Mouse (Mus musculus): ENCODE data around the gene Xdh.

The Xdh gene

DNA sequence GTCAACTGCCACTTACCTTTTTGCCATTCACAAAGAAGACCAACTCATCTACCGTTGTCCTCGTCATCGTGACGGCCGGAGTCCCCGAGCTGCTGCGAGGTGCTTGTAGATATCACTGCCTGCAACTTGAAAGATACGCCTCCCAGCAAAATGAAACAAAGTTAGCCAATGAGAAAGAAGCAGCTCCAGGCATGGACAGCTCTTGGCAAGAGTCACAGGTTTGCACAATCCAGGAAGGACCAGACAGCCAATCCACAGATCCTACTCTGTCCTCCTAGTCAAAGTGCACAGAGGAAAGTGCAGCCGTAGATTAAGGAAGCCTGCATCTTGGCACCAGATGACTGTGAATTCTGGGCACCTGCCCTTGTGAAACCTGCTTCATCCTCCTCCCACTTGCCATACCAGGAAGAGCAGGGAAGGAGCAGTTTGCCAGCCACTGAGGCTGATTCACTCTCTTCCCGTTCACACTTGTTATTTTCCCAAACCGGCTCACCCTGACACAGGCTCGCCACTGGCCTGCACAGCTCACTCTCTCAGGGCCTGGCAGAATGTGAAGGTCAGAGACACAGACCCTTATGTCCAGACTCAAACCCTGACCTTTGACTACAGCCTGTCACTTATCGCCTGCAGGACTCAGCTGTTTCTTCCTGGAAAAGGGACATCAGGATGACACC is at the start of gene Xdh:
Xdh (minus strand) TSS at position 135 of the 674 bp plus-strand sequence.
- peak; percentile 17 to 40 for DNase-seq (ENCODE audit: low spot score in 2 of 2)

DNA sequence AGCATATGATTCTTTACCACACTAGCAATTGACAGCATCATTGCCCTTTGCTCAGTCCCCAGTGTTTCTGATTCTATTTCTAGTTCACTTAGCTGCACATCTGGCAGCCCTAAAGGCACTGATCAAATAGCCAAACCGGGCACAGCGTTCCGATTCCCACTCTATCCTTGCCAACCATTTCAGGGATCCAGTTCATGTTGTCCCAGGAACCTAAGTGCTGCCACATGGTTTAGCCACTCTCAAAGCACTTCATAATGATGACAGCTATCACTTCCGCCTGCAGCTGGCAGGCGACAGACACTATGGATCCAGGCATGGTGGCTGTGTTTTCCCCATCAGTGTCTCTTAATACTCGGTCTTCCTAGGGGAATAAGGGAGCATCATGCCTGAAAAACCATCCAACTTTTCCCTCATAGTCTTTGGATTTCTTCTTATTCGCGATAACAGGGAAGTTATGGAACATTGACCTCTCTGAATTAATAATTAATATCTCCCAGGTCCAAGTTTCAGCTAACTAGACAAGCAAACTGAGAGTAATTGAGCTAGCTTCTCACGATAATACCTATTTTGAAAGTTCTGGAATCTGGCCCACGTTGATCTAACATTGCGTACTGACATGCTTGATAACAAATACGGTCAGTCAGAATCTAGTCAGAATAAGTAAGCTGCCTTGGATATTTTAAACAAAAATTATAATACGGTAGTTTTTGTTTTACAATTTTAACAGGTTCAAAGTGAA is 46.1 kb upstream of the Xdh start:
- DNase-seq (ENCODE audit: low spot score in 2 of 2), result no peak

DNA sequence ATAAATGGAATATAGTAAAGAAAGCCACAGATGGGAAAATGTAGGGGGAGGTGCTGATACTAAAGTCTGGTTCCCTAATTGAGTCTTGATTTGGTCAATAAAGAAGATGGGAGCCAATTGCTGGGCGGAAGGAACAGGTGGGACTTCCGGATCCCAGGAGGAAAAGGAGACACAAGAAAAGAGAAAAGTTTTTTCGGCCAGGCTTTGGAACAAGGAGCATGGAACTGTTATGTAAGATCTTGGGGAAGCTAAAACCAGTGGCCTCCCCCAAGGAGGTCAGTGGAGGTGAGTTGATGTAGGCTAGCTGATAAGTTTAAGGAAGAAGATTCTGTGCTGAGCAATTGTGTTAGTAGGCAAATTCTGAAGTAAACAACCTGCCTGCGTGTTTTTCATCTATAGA is 41.3 kb upstream of the Xdh start:
- DNase-seq (ENCODE audit: low spot score in 2 of 2), result no peak

DNA sequence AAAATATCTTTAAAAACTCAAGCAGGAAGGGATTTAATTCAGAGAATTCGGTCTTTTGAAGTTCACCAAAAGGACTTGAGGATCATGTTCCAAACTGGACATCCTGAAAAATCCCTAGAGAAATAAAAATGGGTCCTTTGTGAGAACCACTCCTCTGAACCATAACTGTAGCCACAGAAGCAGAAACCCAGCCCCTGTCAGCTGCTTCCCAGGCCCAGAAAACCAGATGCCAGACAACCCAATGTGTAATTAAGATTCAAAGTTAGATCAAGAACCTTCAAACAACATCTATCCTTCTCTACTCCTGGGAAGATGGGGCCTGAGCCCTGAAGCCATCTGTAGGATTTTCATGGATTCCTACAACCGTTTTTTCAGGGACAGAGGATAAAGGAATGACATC is 36.6 kb upstream of the Xdh start:
- DNase-seq (ENCODE audit: low spot score in 2 of 2), result no peak

DNA sequence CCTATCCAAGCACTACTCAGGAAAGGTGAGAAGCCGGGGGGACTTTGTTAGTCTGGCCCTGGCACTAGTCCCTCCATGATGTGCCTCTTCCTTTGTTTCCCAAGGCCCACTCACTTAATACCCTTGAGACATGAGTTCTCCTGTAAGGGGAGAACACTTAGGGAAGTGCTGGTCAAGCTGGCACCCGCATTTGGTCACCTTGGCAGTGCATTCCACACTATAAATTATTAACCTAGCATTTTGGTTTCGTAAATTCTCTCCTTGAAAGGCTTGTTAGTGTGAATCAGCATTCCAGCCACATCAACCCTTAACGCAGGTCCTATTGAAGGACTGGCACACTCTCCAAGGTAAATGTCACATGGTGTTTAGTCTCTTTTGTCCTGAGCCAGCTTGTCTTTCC is 35.9 kb upstream of the Xdh start:
- DNase-seq (ENCODE audit: low spot score in 2 of 2), result no peak

DNA sequence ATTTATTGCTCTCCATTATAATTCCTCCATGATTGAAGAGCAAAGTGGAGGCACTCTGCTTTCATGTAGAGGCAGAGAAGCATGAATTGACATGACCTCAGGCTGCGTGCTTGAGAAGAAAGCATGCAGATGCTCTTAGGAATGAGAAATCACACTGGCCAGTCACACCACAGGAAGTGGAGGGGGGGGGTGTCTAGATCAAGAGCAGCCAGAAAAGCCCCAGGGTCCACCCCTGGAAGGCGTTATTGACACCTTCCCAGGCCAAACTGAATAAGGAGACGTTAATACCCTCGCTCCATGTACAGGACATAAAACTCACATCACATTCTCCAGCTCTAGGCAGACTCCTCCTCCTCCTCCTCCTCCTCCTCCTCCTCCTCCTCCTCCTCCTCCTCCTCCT is 34.5 kb upstream of the Xdh start:
- peak; percentile 1 to 41 for DNase-seq (ENCODE audit: low spot score in 2 of 2)

DNA sequence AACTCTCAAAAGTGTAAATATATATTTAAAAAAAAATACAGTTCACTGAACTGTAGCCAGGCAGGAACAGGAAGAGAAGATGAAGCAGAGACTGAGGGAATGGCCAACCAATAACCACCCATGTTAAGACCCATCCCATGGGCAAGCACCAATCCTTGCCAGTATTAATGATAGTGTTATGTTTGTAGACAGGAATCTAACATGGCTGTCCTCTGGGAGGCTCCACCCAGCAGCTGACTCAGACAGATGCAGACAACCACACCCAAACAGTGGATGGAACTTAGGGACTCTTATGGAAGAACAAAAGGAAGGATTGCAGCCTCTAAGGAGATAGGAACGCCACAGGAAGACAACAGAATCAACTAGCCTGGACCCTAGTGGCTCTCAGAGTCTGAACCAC is 32.9 kb upstream of the Xdh start:
- DNase-seq (ENCODE audit: low spot score in 2 of 2), result no peak

DNA sequence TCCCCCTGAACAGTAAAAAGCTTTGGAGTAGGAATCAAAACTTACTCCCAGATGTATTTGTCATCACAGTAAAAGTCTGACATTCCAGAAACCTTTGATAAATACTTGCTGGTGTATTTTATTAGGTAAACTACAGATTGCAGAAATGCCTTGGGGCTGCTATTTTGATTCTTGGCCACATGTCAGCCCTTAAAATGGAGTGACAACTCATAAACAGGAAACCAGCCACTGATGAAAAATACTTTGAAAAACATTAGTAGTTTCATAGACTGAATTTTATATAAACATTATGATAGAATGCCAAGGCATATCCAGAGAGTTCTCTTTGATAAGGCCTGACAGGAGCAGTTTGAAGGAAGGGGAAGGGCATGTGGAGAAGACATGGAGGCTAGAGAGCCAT is 26.1 kb upstream of the Xdh start:
- DNase-seq (ENCODE audit: low spot score in 2 of 2), result no peak

DNA sequence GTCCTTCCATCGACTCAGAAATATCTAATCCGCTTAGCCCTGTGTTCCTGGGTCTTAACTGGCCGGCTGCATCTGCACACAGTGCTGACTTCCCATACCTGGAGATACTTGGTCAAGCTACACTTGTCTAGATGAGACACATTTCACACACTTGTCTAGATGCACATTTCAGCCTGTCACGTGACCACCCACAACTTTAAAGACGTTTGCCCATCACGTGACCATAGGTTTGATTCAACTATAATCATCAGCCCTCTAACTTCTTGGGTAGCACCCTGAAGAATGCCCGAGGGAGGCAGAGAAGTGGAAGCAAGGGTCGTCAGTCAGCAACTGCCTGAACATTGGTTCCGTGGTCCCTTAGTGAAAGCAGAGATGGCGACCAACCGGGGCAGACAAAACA is 22.7 kb upstream of the Xdh start:
- no peak for DNase-seq (ENCODE audit: low spot score in 2 of 2)

DNA sequence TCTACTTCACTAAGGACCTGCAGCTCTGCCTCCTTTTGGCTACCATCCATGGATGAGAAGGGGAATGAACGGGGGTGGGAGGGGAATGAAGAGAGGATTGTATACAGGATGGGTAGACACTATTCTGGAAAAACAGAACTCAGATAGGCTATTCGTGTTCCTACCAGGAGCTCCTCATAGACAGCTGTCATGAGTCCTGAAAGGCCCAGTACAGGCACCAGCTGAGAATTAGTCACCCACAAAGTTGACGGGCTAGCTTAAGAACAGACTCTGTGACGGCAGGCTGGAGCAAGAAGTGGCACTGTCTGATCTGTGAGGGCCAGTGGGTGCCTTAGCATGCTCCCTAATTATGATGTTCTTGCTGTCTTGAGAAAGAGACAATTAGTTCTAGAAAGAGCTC is 21.3 kb upstream of the Xdh start:
- DNase-seq (ENCODE audit: low spot score in 2 of 2), result no peak

DNA sequence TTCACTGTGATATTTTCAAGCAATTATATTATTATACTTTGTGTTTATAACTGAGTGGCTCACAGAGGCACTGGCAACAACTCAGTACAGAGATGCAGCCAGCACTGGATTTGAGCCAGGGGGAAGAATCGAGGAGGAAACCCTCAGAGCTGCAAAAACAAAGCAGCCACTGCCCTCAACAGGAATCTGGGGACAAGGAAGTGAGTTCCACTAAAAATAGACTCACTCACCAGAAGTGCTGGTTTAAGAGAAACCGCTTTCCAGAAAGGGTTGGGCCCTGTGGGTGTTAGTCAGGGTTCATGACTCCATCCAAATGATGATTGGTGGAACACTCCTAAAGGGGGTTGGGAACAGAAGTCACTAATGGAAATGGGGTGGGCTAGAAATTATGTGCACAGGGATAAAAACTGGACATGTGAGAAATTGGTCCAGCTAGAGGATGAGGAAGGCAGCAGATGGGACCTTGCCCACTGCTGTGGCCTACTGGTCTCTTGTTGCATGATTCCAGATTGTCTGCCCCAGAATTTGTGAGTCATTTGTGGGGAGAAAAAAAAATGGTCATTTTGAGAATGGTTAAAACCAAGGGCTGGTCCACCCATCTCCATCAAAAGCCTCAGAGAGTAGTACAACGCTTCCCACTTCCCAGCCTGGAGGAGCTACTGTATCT is 20.5 kb upstream of the Xdh start:
- no peak for DNase-seq (ENCODE audit: low spot score in 2 of 2)

DNA sequence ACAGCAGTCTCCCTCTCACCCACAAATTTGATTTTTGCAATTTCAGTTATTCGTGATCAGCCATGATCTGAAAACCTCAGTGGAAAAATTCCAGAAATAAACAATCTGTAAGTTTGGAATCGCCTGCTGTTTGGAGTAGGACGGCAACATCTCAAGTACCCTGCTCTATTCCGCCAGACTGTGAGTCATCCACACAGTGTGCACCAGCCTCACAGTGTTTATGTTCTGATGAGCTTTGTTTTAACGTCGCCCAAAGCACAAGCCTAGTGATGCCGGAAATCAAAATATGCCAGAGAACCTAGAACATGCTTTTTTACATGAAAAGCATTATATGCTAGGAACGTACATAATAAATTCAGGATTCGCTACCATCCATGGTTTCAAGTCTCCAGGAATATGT is 14.9 kb upstream of the Xdh start:
- no peak for DNase-seq (ENCODE audit: low spot score in 2 of 2)

DNA sequence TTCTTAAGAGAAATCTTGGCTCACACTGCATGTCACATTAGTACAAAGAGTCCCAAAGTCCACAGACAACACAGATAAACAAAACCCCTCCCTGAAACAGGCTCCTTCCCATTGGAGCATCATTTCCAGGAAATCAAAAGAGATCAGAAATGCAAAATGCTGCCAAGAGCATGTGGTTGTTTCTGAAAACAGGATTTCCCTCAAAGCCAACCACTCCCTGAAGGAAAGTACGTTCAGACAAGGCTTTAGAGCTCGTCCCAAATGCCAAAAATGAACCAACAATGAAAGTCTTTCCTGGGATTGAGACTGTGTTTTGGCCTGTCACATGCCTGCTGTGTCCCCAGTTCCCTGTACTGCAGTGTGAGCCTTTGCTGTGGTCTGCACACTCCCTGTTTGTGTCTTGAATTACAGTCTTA is 12.6 kb upstream of the Xdh start:
- no peak for DNase-seq (ENCODE audit: low spot score in 2 of 2)

DNA sequence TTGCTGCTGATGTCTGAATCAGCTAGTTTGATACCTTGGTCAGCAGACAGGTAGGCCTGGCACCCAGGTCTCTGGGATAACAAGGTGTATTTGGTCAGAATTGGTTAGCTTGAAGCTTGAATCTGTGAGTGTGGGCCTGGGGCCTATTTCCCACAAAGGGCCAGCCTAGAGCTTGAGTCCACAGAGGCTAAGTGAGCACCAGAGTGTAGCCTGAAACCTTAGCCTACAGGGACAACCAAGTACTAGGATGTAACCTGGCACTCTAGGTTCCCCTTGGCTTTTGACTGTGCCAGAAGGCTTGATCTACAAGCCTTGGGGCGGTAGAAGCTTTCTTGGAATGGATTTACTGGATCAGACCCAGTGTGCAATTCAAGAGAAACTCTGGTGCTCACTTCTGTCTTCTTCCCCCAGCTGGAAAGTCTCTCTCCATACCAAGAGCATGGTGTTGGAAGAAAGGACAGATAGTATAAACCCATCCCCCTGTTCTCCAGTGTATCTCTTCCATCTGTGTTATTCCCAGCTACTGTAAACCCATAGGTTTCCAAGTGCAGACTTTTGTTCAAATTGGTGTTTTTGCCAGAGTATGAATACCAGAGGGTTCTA is 11.9 kb upstream of the Xdh start:
- no peak for DNase-seq (ENCODE audit: low spot score in 2 of 2)

DNA sequence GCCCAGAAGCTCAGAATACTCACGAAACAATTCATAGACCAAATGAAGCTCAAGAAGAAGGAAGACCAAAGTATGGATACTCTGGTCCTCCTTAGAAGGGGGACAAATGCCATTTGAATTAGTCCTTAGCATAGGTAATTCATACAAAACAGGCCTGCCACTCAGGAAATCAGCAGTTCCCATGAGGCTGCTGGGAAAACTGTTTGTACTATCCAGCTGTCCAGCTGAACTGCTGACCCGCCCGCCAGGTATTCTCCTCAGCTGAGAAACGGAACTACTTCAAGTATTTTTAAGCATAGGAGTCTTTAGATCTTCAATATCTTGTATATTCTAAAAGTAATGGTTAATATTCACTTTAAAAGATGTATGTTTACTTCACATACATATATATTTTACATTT is 10.7 kb upstream of the Xdh start:
- DNase-seq (ENCODE audit: low spot score in 2 of 2), result no peak

DNA sequence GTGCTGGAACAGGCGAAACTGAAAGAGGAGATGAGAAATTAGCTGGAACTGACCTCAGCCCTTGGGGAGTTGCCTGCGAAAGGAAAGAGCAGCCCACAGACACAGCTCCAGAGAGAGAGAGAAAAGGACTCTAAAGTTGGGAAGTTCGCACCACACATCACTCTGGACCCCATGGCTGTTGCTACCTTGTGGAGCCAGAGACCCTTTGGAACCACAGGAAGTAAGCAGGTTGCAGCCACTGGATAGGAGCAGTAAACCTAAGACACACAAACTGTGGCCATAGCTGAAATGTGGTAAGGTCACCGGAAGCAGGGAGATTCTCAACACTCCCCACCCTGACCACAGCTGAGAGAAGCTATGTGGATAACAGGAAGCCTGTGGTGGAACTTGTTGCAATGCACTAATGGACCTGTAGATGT is 2.1 kb upstream of the Xdh start:
- peak; percentile 80 to 90 for DNase-seq (ENCODE audit: low spot score in 2 of 2)

DNA sequence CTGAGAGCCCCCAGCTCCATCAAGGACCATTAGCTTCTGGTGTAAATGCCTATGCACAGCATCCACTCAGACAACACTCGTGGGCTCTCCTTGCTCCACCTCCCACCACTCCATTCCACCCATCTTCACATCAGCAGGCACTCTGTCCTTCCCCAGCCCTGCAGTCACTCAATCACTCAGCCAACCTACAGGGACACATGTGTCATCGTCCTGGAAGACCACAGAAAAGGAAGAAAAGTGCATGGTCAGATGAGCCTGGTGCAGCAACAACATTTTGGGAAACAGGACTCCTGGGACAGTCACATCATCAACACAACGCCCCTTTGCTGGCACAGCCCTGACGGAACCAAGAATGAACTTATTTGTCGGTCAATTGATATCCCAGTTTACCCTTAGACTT is 974 bp upstream of the Xdh start:
- no peak for DNase-seq (ENCODE audit: low spot score in 2 of 2)

DNA sequence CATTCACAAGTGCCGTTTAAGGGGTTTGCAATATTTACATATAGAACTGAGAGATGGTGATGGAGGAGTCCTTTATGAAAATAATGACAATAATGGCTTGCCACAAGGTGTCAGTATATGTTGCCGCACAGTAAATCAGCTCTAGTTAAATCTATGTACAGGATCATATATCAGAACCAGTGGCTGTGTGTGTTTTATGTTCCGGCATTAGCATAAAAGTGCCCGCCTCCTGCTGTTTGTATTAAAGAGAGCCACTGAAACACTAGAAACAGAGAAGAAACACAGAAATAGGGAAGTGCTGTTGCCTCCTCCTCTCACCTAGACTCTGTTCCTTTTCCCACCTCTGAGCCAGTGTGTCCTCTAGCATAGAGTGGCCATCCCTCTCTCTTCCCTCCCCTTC is 498 bp downstream of the Xdh start:
- DNase-seq (ENCODE audit: low spot score in 2 of 2), result peak; percentile 28 to 33

DNA sequence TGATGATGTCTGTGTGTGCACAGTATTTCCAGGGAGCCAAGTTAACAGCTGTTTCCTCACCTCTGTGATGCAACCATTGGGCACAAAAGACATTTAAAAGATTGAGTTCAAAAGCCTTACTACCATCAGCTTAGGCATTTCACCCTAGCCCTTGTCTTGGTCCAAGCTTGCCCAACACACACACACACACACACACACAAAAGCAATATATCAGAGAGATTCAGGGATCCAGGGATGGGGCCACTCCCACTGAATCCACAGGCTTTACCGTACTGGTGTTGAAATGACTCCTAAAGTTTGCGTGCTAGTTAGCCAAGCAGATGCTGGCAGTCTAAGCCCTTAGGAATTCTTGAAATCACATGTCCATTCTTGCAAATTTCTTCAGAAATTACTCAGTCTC is 1.2 kb downstream of the Xdh start:
- DNase-seq (ENCODE audit: low spot score in 2 of 2), result no peak

DNA sequence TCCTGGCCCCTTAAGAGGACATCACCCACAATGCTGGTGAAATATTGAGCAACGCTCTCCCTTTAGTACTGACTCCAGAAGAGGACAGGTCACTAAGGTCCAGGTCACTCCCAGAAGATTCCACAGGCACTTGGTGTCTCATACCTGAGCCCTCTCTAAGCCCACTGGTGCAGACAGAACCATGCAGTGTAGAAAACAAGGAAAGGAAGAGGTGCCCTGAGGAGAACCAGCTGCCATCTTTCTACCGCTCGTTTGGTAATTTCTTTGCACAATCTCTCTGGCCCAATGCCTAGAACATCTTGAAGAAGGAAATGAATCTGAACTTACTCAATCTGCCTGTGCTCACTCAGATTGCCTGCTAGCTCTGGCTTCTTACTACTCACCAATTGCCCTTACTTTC is 2.0 kb downstream of the Xdh start:
- DNase-seq (ENCODE audit: low spot score in 2 of 2), result no peak

DNA sequence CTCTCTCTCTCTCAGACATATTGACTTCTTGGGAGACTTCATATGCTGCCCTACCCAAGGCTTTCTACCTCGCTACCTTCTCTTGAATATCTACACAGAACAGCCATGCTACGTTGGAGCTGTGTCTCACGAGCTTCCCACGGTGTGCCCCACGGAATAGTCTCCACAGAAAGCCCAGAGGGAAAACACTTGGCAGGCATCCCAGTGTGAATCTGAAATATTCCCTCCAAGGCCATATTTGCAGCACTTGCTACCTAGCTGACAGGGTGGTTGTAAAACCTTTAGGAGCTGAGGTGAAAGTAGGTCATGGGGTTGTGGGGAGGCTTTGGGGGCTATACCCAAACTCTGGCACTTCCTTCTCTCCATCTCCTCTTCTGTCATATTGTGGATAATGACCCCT is 3.1 kb downstream of the Xdh start:
- no peak for DNase-seq (ENCODE audit: low spot score in 2 of 2)

DNA sequence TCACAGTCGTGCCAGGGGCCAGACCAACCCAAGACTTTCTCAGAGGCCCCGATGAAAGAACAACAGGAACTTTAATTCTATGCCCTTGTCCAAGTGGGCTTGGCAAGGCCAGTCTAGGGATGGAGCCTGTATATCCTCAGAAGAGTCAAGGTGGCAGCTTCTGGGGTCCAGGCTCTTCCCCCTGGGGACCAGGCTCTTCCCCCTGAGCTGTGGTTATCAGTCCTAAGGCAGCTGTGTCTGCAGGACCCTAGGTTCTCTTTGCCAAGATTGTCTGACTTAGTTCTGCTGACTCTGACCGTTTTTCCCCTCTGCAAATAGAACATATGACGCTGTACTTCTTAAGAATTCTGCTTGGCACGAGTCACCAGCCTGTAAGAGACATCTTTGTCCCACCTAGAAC is 5.3 kb downstream of the Xdh start:
- no peak for DNase-seq (ENCODE audit: low spot score in 2 of 2)
